Mouse (Mus musculus) heart, postnatal 10 days (tissue): ENCODE results near the gene Hmx3. TPM values are rescaled to one million over a fixed set of nuclear protein-coding genes. Genes with fewer than 3 reads are reported as not detected.
A peak's percentile ranks its signal among the peaks of the same experiment; 100 is the strongest.

Experiments
- DNase-seq, 2 experiments: peaks; one replicate each; pipeline ENCODE4 v3.0.0; 2021
- intact Hi-C: fragments of 180-260 bp; cut with DNase I; formaldehyde crosslinking; loops from one replicate; pipeline ENCODE4 v1.15.1; 2025
- total RNA-seq, 2 experiments: library from RNA; stranded (reverse); gene quantifications; 2 replicates each; pipeline ENCODE4 v1.2.3; 2021

Gene Hmx3
- not detected for total RNA-seq

DNA sequence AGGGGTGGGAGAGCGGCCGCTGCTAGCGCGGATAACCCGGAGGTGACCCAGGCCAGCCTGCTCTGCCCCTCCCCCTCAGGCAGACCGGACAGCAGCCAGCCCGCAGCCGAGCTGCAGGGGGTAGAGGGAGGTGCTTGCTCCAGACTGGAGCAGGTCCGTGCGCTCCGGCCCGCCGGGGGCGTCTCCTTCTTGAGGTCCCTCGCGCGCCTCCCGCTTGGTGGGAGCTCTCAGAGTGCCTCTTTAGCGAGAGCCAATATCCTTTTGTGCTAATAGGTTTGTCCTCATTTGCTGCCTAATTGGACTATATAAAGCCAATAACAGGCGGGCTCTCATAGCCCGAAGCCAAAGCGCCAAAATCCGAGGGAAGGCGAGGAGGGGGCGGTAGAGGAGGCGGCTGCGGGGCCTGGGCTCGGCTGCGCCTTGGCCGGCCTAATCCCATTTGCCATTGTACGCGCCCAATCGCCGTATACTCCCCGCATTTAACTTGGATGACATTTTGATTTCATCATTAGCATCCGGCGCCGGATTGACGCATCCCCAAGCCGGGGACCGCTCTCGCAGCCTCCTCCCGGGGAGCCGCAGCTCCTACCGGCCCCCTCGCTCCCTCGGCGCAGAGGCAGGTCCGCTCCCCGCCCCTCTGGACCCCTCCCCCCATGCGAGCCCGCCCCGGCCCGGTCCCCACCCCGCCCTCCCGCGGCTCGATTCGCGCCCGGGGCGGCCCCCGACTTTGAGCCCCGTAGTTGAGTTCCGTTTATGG, at the start of gene Hmx3:
TSS of gene Hmx3 (plus strand) at position 753 of the 757 bp plus-strand sequence.
- intact Hi-C loops, result loop anchor here (5.0 kb wide), 2 partner anchors 130 to 1010 kb away; partner anchors contain the start of genes Acadsb and Ikzf5

DNA sequence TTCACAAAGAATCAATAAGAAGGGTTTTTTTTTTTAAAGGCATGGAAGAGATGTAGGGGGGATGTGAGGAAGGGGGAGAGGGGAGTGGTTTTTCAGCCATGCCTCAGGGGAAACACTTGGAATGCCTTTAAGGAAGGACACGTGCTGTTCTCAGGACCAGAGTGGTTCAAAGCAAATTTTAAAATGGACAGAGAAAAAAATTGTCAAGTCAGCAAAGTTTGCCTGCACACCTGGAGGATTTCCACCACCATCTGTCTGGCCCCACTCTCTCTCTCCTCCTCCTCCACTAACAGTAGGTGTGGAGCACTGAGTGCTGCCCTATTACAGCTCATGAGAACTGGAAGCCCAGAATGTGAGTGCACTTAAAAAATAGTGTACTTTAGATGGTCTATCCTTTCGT, 38.9 kb upstream of the Hmx3 start:
- intact Hi-C loops, result no loop called here
- DNase-seq, result no peak

More for the DNA sequence above, at the start of gene Hmx3:
- DNase-seq, result peak in 1 of 2 experiments; percentile 14

DNA sequence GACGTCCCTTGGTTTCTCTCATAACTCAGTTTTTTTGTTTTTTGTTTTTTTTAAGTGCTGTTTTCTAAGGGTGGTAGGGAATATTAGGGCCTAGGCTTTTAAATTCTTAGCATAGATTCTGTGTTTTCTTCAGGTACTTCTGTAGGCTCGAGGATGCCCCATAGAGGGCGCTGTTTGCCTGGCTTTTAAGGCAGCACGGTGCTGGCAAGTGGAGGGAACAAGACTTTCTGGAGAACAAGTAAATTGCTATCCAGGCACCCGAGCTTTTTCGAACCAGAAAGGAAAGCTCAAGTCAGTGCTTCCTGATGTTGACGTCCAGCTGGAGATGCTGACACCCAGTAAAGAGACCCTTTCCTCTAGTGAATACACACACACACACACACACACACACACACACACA, 2.7 kb upstream of the Hmx3 start:
- intact Hi-C loops, result loop anchor here (1.0 to 5.0 kb wide), 5 partner anchors 17 to 1012 kb away; partner anchors contain the start of genes Acadsb and Ikzf5
- peak; percentile 85 to 92 for DNase-seq

DNA sequence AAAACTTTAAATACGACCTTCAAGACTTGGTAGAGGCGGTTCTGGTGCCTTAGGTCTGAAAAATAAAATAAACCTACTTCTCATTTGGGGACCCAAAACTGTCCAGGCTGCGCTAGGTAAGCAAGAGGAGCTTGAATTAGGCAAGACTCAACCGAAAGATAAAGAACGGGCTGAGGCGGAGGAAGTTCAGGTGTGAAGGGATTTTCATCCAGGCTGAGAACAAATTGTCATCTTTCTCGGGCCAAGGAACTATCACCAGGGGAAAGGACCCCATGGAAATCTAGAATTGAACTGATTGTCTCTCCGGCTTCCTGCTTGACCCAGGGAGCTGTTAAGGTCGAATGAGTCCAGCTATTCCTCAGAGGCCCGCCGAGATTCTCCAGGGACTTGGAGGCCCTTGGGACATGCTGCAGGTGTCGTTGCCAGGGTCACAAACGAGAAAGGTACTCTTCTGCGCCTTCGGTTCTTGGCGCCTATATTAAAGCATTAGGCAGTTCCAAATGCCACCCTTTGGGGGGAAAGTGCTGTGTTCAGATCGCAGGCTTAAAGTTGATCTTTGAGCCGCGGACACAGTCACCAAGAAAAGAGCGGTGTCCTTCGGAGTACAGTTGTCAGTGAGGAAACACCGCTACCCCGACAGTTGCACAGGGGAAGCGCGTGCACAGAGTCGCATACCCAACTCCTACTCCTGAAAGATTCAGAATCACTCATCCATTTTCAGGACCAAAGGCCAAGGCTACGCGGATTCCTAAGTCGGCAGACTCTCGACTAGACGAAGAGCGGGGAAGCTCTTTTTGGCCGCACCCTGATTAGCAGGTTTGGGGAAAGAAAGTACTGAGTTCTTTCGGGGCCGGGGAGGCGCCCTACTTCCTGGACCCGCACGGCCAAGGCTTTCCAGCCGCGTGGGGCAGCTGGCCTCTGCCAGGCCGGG, 1.2 kb upstream of the Hmx3 start:
- intact Hi-C loops, result loop anchor here (2.0 to 5.0 kb wide), 3 partner anchors 15 to 1011 kb away; partner anchors contain the start of genes Acadsb and Ikzf5
- DNase-seq, result no peak

DNA sequence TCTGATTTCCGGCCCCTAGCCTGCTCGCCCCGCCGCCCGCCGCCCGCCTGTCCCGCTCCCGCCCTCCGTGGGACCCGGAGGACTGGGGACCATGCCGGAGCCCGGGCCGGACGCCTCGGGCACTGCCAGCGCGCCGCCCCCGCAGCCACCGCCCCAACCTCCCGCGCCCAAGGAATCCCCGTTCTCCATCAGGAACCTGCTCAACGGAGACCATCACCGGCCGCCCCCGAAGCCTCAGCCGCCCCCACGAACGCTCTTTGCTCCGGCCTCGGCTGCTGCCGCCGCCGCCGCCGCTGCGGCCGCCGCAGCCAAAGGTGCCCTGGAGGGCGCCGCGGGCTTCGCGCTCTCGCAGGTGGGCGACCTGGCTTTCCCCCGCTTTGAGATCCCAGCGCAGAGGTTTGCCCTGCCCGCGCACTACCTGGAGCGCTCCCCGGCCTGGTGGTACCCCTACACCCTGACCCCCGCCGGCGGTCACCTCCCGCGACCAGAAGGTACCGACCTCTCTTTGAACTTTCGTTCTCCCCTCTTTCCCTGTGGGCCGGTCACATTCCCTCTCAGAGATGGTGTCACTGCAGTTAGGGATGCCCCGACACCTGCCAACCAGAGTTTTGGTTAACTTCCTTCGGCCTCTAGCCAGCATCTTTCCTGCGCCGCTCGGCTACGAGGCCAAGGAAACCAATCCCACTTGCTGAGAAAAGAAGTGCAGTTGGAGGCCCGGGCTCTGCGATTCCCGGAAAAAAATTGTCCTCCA, 380 bp downstream of the Hmx3 start:
- peak in 1 of 2 experiments; percentile 20 for DNase-seq
- intact Hi-C loops, result loop anchor here (5.0 kb wide), 2 partner anchors 131 to 1009 kb away; partner anchors contain the start of genes Acadsb and Ikzf5

DNA sequence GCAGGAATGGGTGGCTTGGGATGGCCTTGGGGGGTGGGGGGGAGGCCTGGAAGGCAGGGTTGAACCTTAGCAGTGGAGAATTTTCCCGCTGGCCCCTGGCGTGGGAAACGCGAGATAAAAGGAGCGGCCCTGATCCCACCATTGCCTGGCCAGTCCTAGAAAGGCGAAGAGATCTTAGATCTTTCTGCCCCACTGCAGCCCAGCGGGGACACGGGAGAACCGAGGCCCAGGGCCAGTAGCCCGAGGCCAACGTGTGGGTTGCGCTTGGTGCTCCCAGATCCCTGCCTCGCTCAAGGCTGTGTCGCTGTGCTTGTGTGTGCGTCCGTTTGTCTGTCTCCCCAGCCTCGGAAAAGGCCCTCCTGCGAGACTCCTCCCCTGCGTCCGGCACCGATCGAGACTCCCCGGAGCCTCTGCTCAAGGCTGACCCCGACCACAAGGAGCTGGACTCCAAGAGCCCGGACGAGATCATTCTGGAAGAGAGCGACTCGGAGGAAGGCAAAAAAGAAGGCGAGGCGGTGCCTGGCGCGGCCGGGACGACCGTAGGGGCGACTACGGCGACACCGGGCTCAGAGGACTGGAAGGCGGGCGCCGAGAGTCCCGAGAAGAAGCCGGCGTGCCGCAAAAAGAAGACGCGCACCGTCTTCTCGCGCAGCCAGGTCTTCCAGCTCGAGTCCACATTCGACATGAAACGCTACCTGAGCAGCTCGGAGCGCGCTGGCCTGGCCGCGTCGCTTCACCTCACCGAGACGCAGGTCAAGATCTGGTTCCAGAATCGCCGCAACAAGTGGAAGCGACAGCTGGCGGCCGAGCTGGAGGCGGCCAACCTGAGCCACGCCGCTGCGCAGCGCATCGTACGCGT, 1.2 kb downstream of the Hmx3 start:
- intact Hi-C loops, result loop anchor here (5.0 kb wide), 2 partner anchors 132 to 1008 kb away; partner anchors contain the start of genes Acadsb and Ikzf5
- peak in 1 of 2 experiments; percentile 37 for DNase-seq

DNA sequence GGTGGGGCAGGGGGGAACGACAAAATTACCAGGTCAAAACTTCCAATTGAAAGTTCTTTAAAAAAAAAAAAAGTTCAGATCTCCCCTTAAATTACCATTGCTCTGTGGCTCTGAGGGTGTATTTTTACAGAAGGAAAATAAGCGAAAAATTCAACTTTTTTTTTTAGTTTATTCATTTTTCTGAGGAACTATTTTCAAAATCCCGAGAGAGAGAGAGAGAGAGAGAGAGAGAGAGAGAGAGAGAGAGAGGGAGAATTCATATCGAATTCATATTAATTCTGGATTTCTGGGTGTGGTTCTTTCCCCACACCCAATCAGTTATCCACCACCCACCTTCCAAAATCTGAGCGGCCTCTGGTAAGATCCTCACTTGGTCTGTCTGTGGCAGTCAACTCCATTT, 2.2 kb downstream of the Hmx3 start:
- intact Hi-C loops, result loop anchor here (5.0 kb wide), 2 partner anchors 133 to 1007 kb away; partner anchors contain the start of genes Acadsb and Ikzf5

DNA sequence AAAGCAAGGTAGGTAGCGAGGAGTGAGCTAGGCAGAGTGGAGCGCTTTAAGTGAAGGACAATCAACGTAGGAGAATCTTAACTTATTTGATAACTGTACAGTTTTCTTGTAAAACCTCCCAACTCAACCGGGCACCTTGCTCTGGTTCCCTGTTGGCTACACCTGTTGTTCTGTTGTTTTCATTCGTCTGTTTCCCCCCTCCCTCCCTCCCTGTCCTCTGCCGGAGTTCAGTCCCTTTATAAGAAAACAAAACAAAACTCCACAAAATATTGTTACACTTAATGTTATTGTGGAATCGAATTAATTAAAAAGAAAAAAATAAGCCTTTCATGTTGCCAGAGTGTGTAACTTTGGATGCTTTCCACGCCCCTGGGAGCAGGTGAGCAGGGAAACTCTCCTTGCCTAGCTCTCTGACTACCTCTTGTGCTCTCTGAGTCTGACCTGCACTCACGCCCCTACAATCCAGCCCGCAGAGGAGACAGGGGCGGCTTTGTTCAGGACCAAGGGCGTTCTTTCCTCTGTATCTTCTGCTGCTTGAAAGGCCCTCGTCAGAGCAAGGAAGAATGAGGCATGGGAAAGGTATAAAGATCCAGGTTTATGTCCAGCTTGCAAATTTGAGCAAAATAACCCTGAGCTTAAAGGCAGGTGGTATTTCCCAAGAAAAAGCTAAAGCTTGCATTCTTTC, 3.2 kb downstream of the Hmx3 start:
- intact Hi-C loops, result no loop called here
- no peak for DNase-seq

More for the DNA sequence above, 2.2 kb downstream of the Hmx3 start:
- DNase-seq, result no peak

DNA sequence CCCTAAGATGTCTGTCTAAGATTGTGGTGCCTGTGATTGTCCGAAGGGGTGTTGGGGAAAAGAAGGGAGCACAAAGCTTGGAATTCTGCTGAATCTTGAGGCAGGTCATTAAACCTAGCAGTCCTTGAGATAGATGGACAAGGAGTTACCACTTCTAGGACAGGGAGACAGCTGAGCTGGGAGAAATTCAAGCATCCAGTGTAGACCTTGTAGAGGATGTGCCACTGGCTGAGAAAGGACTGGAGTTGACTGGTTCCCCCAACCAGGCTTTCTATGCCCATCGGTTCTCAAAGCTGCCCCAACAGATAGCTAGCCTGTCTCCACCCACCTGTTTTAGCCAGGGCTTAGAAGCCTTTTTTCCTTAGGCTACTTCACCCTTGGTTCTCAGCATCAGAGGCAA, 3.8 kb downstream of the Hmx3 start:
- intact Hi-C loops, result no loop called here
- DNase-seq, result no peak

DNA sequence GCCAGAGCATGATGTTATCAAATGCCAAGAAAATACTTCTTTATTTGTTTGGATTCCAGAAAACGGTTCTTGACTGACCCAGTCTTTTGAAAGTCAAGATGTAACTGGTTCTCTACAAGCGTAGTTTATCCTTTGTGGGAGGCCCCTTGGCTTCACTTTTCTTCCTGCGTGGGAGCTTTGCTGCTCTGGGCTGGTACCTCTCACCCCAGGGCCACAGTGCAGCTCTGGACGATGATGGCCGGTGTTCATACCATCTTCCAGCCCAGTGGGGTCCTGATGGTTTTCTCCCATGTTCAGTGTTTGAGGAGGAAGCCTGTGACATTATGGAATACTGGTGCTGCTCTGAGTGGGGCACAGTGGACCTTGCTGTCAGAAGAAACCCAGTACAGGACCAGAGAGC, 4.8 kb downstream of the Hmx3 start:
- no peak for DNase-seq
- intact Hi-C loops, result no loop called here

DNA sequence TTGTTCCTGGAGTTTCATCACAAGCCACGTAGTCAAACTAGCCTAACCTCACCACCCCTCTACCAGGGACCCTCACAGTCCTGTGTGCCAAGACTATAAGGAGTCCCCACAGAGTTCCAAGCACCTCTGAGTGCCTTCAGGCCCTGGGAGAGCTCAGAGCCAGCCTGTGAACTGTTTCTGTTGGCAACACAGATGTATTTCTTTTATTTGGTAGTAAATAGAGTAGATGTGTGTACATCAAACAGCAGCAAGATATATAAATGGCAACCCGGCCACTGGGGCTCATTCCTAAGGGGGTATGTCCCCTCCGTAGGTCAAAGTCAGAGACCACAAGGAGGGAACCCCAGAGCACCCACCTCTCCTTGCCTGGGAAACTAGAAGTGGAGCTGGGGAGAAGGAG, 5.8 kb downstream of the Hmx3 start, which contains the start of gene Hmx2:
TSS of gene Hmx2 (plus strand) at position 301 of the 400 bp plus-strand sequence.
- intact Hi-C loops, result no loop called here
- no peak for DNase-seq

DNA sequence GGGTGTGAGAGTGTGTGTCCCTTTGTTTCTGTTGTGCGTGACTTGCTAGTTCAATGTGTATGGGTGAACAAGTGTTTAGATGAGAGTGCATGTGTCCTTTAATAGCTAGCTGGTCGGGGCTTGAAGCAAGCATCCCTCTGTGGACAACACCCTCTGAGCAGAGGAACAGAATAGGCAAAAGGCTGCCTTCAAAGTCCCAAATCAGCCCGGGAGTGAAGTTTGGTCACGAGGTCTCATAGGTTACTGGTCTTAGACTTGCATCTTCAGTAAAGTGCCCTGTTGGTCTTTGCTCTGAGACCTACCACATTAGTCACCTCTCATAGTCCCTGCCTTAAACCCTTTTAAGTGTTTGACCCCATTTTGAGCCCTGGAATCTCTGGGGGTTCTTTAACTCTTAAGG, 8.8 kb downstream of the Hmx3 start:
- no peak for DNase-seq
- intact Hi-C loops, result no loop called here

DNA sequence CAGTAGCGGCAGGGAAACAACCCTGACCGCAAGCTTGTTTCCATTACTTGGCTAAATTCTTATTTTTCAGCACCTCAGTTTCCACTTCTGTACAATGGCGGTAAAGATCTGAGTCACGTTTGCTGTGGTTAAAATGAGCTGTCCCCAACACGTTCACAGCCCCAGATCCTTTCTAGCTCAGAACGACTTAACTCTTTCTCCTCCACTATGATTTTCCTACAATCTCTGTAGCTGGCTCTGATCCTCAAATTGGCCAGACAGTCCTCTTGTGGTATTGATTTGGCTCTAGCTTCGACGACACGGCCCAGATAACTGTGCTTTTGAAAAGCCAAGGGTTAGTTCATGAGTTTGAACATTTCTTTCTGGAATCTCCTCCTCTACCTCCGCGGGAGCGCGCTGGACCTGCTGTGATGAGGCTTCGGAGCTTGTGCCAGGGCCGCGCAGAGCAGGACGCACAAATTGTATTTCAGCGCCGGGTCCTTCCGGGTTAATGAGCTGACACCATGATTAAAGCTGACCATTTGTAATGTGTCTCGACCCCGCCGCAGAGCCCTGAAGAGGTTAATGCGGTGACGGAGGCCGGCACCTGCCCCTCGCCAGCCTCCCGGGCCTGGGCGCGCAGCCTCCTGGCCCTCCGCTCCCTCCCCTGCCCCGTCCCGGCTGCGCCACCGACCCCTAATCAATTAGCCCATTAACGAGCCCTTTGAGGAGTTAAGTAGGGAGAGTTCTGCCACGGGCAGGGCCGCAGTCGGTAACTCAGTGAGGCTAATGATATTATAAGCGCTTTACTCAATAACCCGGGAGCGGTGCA, 9.5 kb downstream of the Hmx3 start:
- no peak for DNase-seq
- intact Hi-C loops, result no loop called here

DNA sequence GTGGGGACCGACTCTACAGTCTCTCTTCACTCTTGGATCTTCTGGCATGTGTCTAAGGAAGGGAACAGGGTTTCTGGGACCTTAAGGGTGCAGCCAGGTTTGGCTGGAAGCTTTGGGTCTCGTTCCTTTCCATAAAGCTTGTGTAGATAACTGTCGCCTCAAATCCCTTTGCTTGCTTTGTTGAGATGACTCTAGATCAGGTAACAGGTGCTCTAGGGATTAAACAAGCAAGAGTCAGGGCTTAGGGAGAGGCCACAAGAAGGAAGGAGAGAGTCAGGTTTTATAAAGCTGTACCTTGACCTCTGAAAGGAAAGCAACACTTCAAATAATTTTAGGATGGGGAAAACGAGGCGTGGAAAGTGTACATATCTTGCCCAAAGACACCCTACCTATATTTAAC, 10.1 kb downstream of the Hmx3 start:
- no peak for DNase-seq
- intact Hi-C loops, result no loop called here

DNA sequence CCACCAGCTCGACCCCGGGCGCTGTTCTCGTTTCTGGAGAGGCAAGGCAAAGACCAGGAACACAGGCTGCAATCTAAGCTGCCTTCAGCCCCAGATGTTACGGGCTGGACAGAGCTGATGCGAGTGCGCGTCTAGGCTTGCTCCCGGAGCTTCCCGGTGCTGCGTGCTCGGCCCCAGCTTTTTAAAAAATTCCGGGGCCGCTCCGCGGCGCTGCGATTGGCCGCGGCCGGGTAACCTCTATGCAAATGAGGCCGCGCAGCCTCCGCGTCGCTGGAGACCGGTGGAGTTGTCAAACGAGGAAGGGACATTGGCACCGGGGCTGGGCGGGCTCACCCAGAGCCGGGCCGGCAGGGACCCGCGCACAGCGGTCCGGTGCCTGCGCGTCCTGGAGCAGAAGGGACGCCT, 11.1 kb downstream of the Hmx3 start:
- intact Hi-C loops, result no loop called here
- peak; percentile 30 to 41 for DNase-seq

DNA sequence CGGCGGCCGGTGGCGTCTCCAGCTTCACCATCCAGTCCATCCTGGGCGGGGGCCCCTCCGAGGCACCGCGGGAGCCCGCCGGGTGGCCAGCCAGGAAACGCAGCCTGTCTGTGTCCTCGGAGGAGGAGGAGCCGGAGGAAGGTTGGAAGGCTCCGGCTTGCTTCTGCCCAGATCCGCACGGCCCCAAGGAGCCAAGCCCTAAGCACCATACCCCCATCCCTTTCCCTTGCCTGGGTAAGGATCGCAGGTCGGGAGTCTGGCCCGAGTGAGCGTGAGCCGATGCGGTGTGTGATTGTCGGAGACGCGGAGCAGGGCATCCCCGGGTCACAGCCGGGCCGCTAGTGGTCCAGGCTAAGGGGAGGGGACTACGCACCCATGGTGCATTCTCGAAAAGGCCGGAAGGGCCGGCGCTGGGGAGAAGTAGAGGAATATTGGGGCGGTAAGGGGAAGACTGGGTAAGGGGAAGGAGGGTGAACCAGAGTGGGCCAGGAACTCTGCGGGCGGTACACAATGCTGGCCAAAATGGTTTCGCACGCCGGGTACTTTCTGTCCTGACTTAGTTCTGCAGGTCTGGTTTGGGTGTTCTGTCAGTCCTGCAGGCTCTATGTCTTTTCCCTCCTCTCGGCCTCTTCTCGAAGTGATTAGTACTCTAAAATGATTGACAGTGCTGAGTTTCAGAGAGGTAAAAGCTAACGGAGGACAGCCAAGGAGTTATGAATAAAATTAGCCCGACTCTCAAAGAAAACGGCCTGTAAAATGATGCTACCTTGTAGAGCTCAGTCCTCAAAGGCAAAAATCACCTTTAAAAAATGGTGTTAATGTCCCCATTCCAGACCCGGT, 11.9 kb downstream of the Hmx3 start:
- peak in 1 of 2 experiments; percentile 20 for DNase-seq
- intact Hi-C loops, result loop anchor here (5.0 kb wide), 2 partner anchors 147 to 192 kb away; partner anchors contain the start of gene 2310057M21Rik
